Mouse (Mus musculus) MN1 (cell line): ENCODE measurements around the gene 4933430I17Rik.
"Not testable (repeated sequence)": the region's sequence is repeated elsewhere in the genome, so short reads cannot be mapped to it uniquely, and the experiment has no call there.

Experiments used
- DNase-seq: peaks from one replicate; pipeline ENCODE4 v3.0.0-alpha.2; 2016; ENCODE audit warnings: low spot score

Gene 4933430I17Rik

GRCm38 (mm10) chr4:62524651-62525488 lies at the start of gene 4933430I17Rik, which contains the start of gene Pole3:
4933430I17Rik (plus strand) TSS chr4:62525369.
Pole3 (minus strand) TSS chr4:62525068.
- DNase-seq, result peak; percentile 99

- no peak for DNase-seq
Measured at GRCm38 (mm10) chr4:62475793-62476192, 49.4 kb upstream of the 4933430I17Rik start.

GRCm38 (mm10) chr4:62477542-62478244 lies 47.5 kb upstream of the 4933430I17Rik start:
- no peak for DNase-seq

- not testable (repeated sequence) for DNase-seq
Measured at GRCm38 (mm10) chr4:62479593-62479936, 45.6 kb upstream of the 4933430I17Rik start.

GRCm38 (mm10) chr4:62479937-62480708 lies 45.0 kb upstream of the 4933430I17Rik start, which contains the start of gene Bspry:
Bspry (plus strand) TSS chr4:62480053.
- DNase-seq, result no peak

- peak; percentile 38 for DNase-seq
Measured at GRCm38 (mm10) chr4:62480709-62481605, 44.2 kb upstream of the 4933430I17Rik start.

GRCm38 (mm10) chr4:62484928-62485327 lies 40.2 kb upstream of the 4933430I17Rik start:
- no peak for DNase-seq

- peak; percentile 18 for DNase-seq
Measured at GRCm38 (mm10) chr4:62485450-62486161, 39.6 kb upstream of the 4933430I17Rik start.

- DNase-seq, result no peak
Measured at GRCm38 (mm10) chr4:62486162-62486696, 38.9 kb upstream of the 4933430I17Rik start.

- DNase-seq, result no peak
Measured at GRCm38 (mm10) chr4:62487172-62487571, 38.0 kb upstream of the 4933430I17Rik start.

GRCm38 (mm10) chr4:62487914-62488313 lies 37.3 kb upstream of the 4933430I17Rik start:
- no peak for DNase-seq

GRCm38 (mm10) chr4:62492682-62493081 lies 32.5 kb upstream of the 4933430I17Rik start:
- DNase-seq, result no peak

GRCm38 (mm10) chr4:62494230-62494629 lies 30.9 kb upstream of the 4933430I17Rik start:
- DNase-seq, result no peak

GRCm38 (mm10) chr4:62495946-62496345 lies 29.2 kb upstream of the 4933430I17Rik start:
- peak; percentile 73 for DNase-seq

GRCm38 (mm10) chr4:62496815-62497214 lies 28.4 kb upstream of the 4933430I17Rik start:
- DNase-seq, result peak; percentile 90

GRCm38 (mm10) chr4:62500799-62501198 lies 24.4 kb upstream of the 4933430I17Rik start:
- DNase-seq, result no peak

GRCm38 (mm10) chr4:62501534-62501933 lies 23.6 kb upstream of the 4933430I17Rik start:
- DNase-seq, result peak; percentile 18

- DNase-seq, result peak; percentile 93
Measured at GRCm38 (mm10) chr4:62501964-62502732, 23.0 kb upstream of the 4933430I17Rik start.

GRCm38 (mm10) chr4:62502969-62503368 lies 22.2 kb upstream of the 4933430I17Rik start:
- DNase-seq, result peak; percentile 14
